In the genomic region with DNA sequence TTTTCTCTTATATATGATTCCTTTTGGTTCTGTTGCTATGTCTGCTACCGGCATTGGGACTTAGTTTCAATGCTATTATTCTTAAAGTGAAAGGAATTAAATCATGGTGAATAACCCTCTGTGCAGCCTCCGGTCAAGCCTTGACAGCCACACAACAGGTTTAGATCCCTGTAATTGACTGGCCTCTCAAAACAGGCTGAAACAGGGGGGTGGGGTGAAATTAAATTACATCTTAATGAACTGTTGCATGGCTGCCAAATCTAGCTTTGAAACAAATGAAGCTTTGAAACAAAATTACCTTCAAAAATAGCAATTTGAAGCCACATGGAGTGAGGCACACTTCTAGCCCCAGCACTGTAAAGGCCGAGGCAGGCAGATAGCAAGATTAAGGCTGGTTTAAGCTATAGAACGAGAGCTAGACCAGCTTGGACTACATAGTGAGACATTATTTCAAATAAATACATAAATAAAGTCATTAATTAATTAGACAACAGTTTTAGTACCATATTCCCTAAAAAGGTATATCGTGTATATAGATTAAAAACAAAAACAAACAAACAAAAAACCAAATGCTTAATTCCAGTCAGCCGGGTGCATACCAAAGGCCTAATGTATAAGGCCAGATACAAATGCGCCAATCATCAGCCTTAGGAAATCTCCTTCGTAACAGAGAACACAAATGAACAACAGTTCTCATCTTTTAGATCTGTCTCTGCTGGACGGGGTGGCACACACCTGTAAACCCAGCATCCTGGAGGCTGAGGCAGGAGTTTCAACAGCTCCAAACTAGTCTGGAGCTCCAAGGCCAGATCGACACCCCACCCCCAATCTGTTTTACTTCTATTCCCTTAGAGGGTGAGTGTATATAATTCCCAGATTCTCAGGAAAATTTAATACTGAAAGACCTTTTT, we compare ENCODE assay signal across 8 mouse cellular contexts. TPM values are rescaled to one million over a fixed set of nuclear protein-coding genes. Genes with fewer than 3 reads are reported as not detected.
DNase-seq lines count a peak whose midpoint lies in the region; ATAC-seq and TF ChIP-seq lines count a peak whose summit lies in the region.

No protein-coding gene starts in this region.

- H3K4me3 ChIP-seq in heart, embryonic 14.5 days (ENCODE audit: control insufficient read depth in 1 of 2, insufficient read depth in 1 of 2, low read depth in 1 of 2, low read length in 2 of 2): peak overlapping the region; percentile 68 to 87
- peak overlapping the region; percentile 72 for H3K4me3 ChIP-seq in hindbrain, embryonic 15.5 days
- H3K4me3 ChIP-seq in myocyte: peak overlapping the region; percentile 80

- peaks cover 19% of the 10 kb centered on the region for H3K36me3 ChIP-seq in heart, embryonic 14.5 days (ENCODE audit: control insufficient read depth, insufficient read depth, low read length)
- no peaks in the 10 kb centered on the region for H3K36me3 ChIP-seq in hindbrain, embryonic 15.5 days
- H3K36me3 ChIP-seq in myocyte (ENCODE audit: control insufficient read depth, insufficient read depth): peaks cover 8% of the 10 kb centered on the region

- peak overlapping the region; percentile 85 for H3K9ac ChIP-seq in heart, embryonic 14.5 days (ENCODE audit: low read length)
- peak overlapping the region; percentile 83 for H3K9ac ChIP-seq in hindbrain, embryonic 15.5 days

- H3K27ac ChIP-seq in heart, embryonic 14.5 days (replicated peaks in 1 of 2; ENCODE audit: control insufficient read depth in 1 of 2, insufficient read depth in 1 of 2, low read depth in 2 of 2, low read length in 2 of 2): peak overlapping the region in 1 of 2 experiments; percentile 79; a peak in 1 of 4 replicates
- H3K27ac ChIP-seq in hindbrain, embryonic 15.5 days (replicated peaks): peak overlapping the region; percentile 92

- H3K4me2 ChIP-seq in heart, embryonic 14.5 days (ENCODE audit: low read length): peak overlapping the region; percentile 83
- peak overlapping the region; percentile 69 for H3K4me2 ChIP-seq in hindbrain, embryonic 15.5 days
- H3K4me2 ChIP-seq in myocyte (ENCODE audit: low read depth): peak overlapping the region; percentile 89

- peaks cover 2 to 7% of the 10 kb centered on the region in 2 experiments; a peak in 2 of 4 replicates for H3K4me1 ChIP-seq in heart, embryonic 14.5 days (ENCODE audit: control insufficient read depth in 2 of 2, insufficient read depth in 2 of 2, low read length in 2 of 2)
- peaks cover 16% of the 10 kb centered on the region for H3K4me1 ChIP-seq in hindbrain, embryonic 15.5 days (replicated peaks)

- TF ChIP-seq POLR2A in myocyte (IDR thresholded peaks at IDR 0.05; ENCODE audit: insufficient read length, low read depth): no peak

- no peaks in the 10 kb centered on the region for H3K27me3 ChIP-seq in heart, embryonic 14.5 days (ENCODE audit: control insufficient read depth, insufficient read depth, low read length)
- H3K27me3 ChIP-seq in hindbrain, embryonic 15.5 days: 0 out of 2 replicates have a peak, but pooled peaks cover 9% of the 10 kb centered on the region
- no peaks in the 10 kb centered on the region for H3K27me3 ChIP-seq in myocyte (ENCODE audit: control insufficient read depth, insufficient read depth, insufficient read length)

- H3K79me2 ChIP-seq in myocyte (ENCODE audit: control insufficient read depth, insufficient read depth): peaks cover 44% of the 10 kb centered on the region

- H3ac ChIP-seq in myocyte (ENCODE audit: control insufficient read depth, insufficient read length): peak overlapping the region; percentile 3

- intact Hi-C loops in heart, postnatal 36 days (cut with DNase I): no loop called here

- DNase-seq in heart, postnatal 36 days: no peak
- peak; percentile 19 for DNase-seq in embryo, embryonic 10 days (ENCODE audit: low spot score)
- DNase-seq in cerebellum, adult 8-10 months: no peak

- no peaks in the 10 kb centered on the region for H3K9me3 ChIP-seq in heart, embryonic 14.5 days (ENCODE audit: control insufficient read depth, low read length)
- H3K9me3 ChIP-seq in hindbrain, embryonic 15.5 days: no peaks in the 10 kb centered on the region

- WGBS in heart, embryonic 14.5 days: 41% methylated on average over 10 of the region's 10 CpGs
- WGBS in hindbrain, embryonic 15.5 days: 11% methylated on average over 10 of the region's 10 CpGs

- ATAC-seq in heart, embryonic 14.5 days (ENCODE audit: insufficient number of reproducible peaks, insufficient read depth, low FRiP score, low read depth): no peak
- ATAC-seq in hindbrain, embryonic 15.5 days (ENCODE audit: low FRiP score, low read depth): no peak
- no peak for ATAC-seq in megakaryocyte progenitor cell, adult 5-6 weeks (replicated peaks; ENCODE audit: poor library complexity)
- ATAC-seq in monocyte, adult 5-6 weeks (replicated peaks; ENCODE audit: insufficient number of reproducible peaks, low FRiP score, low TSS enrichment, poor library complexity, severe bottlenecking): no peak

TF ChIP-seq in myocyte, 11 proteins besides CTCF, POLR2A, EP300 and RAD21:
- TF ChIP-seq E2F4 (IDR thresholded peaks at IDR 0.05; ENCODE audit: insufficient read depth) (no peak), CEBPB (IDR thresholded peaks at IDR 0.05; ENCODE audit: insufficient read depth, poor library complexity, severe bottlenecking) (no peak), USF1 (IDR thresholded peaks at IDR 0.05; ENCODE audit: low read depth) (no peak), REST (IDR thresholded peaks at IDR 0.05; ENCODE audit: insufficient read depth, insufficient read length) (no peak), TCF12 (IDR thresholded peaks at IDR 0.05; ENCODE audit: insufficient read depth, poor library complexity, severe bottlenecking) (no peak)
TF ChIP-seq in myocyte: peak in this region for 0.

RNA-seq across cellular contexts. Expression of a gene that starts 1.0 kb away (rescaled TPM):
- polyA plus RNA-seq in heart, embryonic 14.5 days (2014; fragmentation: Nextera tagmentation; extraction: Ambion mirVana): 6.8 and 7.8 TPM in 2 replicates
- total RNA-seq in heart, postnatal 36 days (2021): 1 to 10 TPM; 4.0 to 5.2 TPM
- polyA plus RNA-seq in hindbrain, embryonic 15.5 days (2015; fragmentation: Nextera tagmentation; extraction: Ambion mirVana): 11.1 and 12.0 TPM in 2 replicates
- polyA plus RNA-seq in myocyte (2012; fragmentation: generic; extraction: Trizol): 2.8 TPM
- 0.15 and 0.57 TPM in 2 replicates for total RNA-seq in megakaryocyte progenitor cell, adult 5-6 weeks (2015)
- 0.07 and 0.17 TPM in 2 replicates for total RNA-seq in megakaryocyte progenitor cell, adult 5-6 weeks (2017)
- 0.38 to 0.87 TPM in 2 of 3 replicates, not detected in the other for total RNA-seq in monocyte, adult 5-6 weeks (2017)

RNA-seq across cellular contexts. Expression of a gene that starts 22.8 kb away (rescaled TPM):
- polyA plus RNA-seq in heart, embryonic 14.5 days (2014; fragmentation: Nextera tagmentation; extraction: Ambion mirVana): 4.2 and 4.7 TPM in 2 replicates
- total RNA-seq in heart, postnatal 36 days (2021): 1 to 10 TPM; 1.5 to 1.7 TPM
- 16.6 and 16.8 TPM in 2 replicates for polyA plus RNA-seq in hindbrain, embryonic 15.5 days (2015; fragmentation: Nextera tagmentation; extraction: Ambion mirVana)
- polyA plus RNA-seq in myocyte (2012; fragmentation: generic; extraction: Trizol): 1.2 TPM
- total RNA-seq in megakaryocyte progenitor cell, adult 5-6 weeks (2015): 1.9 and 3.3 TPM in 2 replicates
- 1.3 and 2.0 TPM in 2 replicates for total RNA-seq in megakaryocyte progenitor cell, adult 5-6 weeks (2017)
- 1.3 TPM in 1 of 3 replicates, not detected in the others for total RNA-seq in monocyte, adult 5-6 weeks (2017)

RNA-seq across cellular contexts. Expression of a gene that starts 58.9 kb away (rescaled TPM):
- 20.4 and 20.7 TPM in 2 replicates for polyA plus RNA-seq in heart, embryonic 14.5 days (2014; fragmentation: Nextera tagmentation; extraction: Ambion mirVana)
- total RNA-seq in heart, postnatal 36 days (2021): 10 to 100 TPM; 20.1 to 24.0 TPM
- polyA plus RNA-seq in hindbrain, embryonic 15.5 days (2015; fragmentation: Nextera tagmentation; extraction: Ambion mirVana): 20.9 and 22.1 TPM in 2 replicates
- polyA plus RNA-seq in myocyte (2012; fragmentation: generic; extraction: Trizol): 15.8 TPM
- total RNA-seq in megakaryocyte progenitor cell, adult 5-6 weeks (2015): 34.2 and 39.2 TPM in 2 replicates
- total RNA-seq in megakaryocyte progenitor cell, adult 5-6 weeks (2017): 81.0 and 111 TPM in 2 replicates
- 68.3 to 102 TPM (median 77.0 TPM) in 3 replicates for total RNA-seq in monocyte, adult 5-6 weeks (2017)
